Comparison of ENCODE assay signal across 25 mouse cellular contexts in the genomic region with DNA sequence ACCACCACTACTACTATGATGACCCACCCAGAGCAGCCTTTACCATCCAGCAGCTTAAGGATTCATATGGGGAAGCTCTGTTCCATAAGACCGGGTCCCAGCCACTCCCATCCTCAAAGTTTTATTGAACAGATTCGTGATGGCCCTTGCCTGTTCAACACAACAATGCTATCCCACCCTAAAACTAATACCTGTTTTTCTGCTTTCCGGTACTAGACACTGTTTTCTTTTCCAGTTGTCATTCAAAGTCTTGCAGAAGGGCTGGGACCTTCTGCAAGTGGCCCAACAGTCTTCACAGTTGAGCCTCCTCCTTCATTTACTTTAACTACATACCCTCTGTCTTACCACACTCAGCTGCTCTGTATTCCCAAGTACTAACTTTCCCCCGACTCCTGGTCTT. TPM values are rescaled to one million over a fixed set of nuclear protein-coding genes. Genes with fewer than 3 reads are reported as not detected.
DNase-seq lines count a peak whose midpoint lies in the region; ATAC-seq and TF ChIP-seq lines count a peak whose summit lies in the region.
"Had no signal": no experiment of that assay in that cellular context is flagged by ENCODE, and none has a peak within 500 bp of the region (broad histone marks: within the 10 kb centered on the region; RNA-seq: fewer than 3 reads in every experiment).

No protein-coding gene starts in this region.

- no peaks in the 10 kb centered on the region for H3K9me3 ChIP-seq in E14TG2a.4 (ENCODE audit: low read length)
- no peaks in the 10 kb centered on the region for H3K9me3 ChIP-seq in ES-Bruce4 (replicated peaks; ENCODE audit: control insufficient read depth, insufficient read depth, low read length, poor library complexity, severe bottlenecking)
- no peaks in the 10 kb centered on the region for H3K9me3 ChIP-seq in kidney, embryonic 16.5 days (ENCODE audit: low read length)
- no peaks in the 10 kb centered on the region for H3K9me3 ChIP-seq in midbrain, embryonic 14.5 days (ENCODE audit: control insufficient read depth, low read length)
- H3K9me3 ChIP-seq: embryonic facial prominence, embryonic 13.5 days; embryonic facial prominence, embryonic 15.5 days; forebrain, embryonic 10.5 days; forebrain, embryonic 12.5 days; G1E had no signal

- TF ChIP-seq CTCF in E14TG2a.4 (conservative IDR thresholded peaks at IDR 0.05; ENCODE audit: low read length) (no peak), ES-Bruce4 (IDR thresholded peaks at IDR 0.05; ENCODE audit: low read depth, low read length) (no peak)

- peaks cover 80% of the 10 kb centered on the region for H3K4me1 ChIP-seq in E14TG2a.4 (replicated peaks; ENCODE audit: low read depth, low read length)
- peaks cover 2% of the 10 kb centered on the region for H3K4me1 ChIP-seq in ES-Bruce4 (ENCODE audit: control insufficient read depth, insufficient read depth, low read length)
- peaks cover 11% of the 10 kb centered on the region; the same call in 1 of the 2 replicates for H3K4me1 ChIP-seq in kidney, embryonic 16.5 days (ENCODE audit: insufficient read depth, low read length)
- no peaks in the 10 kb centered on the region for H3K4me1 ChIP-seq in midbrain, embryonic 14.5 days (ENCODE audit: control insufficient read depth, insufficient read depth, low read length)

- peak overlapping the region; percentile 75 for H3K27ac ChIP-seq in ES-Bruce4 (ENCODE audit: insufficient read depth, low read length)
- no peak overlapping the region for H3K27ac ChIP-seq in kidney, embryonic 16.5 days (ENCODE audit: low read length)
- H3K27ac ChIP-seq in midbrain, embryonic 14.5 days (replicated peaks; ENCODE audit: low read depth, low read length): no peak overlapping the region
- H3K27ac ChIP-seq: embryonic facial prominence, embryonic 13.5 days; embryonic facial prominence, embryonic 15.5 days; forebrain, embryonic 10.5 days; forebrain, embryonic 12.5 days had no signal

- no peak for TF ChIP-seq EP300 in ES-Bruce4 (IDR thresholded peaks at IDR 0.05; ENCODE audit: insufficient read depth, low read depth, low read length)

- WGBS in kidney, embryonic 16.5 days: 86% methylated on average over 4 of the region's 4 CpGs
- 90% methylated on average over 4 of the region's 4 CpGs for WGBS in midbrain, embryonic 14.5 days

- no peak overlapping the region for H3K4me2 ChIP-seq in kidney, embryonic 16.5 days (replicated peaks; ENCODE audit: low read depth, low read length)
- no peak overlapping the region for H3K4me2 ChIP-seq in midbrain, embryonic 14.5 days (ENCODE audit: low read length)
- H3K4me2 ChIP-seq: embryonic facial prominence, embryonic 13.5 days; embryonic facial prominence, embryonic 15.5 days; forebrain, embryonic 12.5 days had no signal

- DNase-seq in R1 (ENCODE audit: low read depth, low spot score): peak; percentile 88
- DNase-seq in lung, postnatal 4 days: no peak
- no peak for DNase-seq in midbrain, embryonic 14.5 days
- DNase-seq: adrenal gland, adult 8-10 months; adrenal gland, postnatal 14 days; adrenal gland, postnatal 36 days; cerebellum, adult 11-12 months; cerebellum, adult 2 months; cerebellum, adult 9-10 months; cerebellum, postnatal 10 days; cerebellum, postnatal 25 days; embryo, embryonic 11 days had no signal

- no peak for ATAC-seq in kidney, embryonic 16.5 days (ENCODE audit: low FRiP score, low TSS enrichment)
- ATAC-seq in midbrain, embryonic 14.5 days (ENCODE audit: low FRiP score, low TSS enrichment): no peak
- ATAC-seq: activated CD4-positive, CD25-positive, alpha-beta regulatory T cell, adult 4 months; forebrain, embryonic 14.5 days; forebrain, embryonic 16.5 days; Patski had no signal

- TF ChIP-seq POLR2A in ES-Bruce4 (IDR thresholded peaks at IDR 0.05; ENCODE audit: insufficient read depth, low read length): no peak

- no peaks in the 10 kb centered on the region for H3K27me3 ChIP-seq in E14TG2a.4 (ENCODE audit: insufficient read depth, low read length)
- no peaks in the 10 kb centered on the region for H3K27me3 ChIP-seq in ES-Bruce4 (ENCODE audit: control insufficient read depth, insufficient read depth, low read length, poor library complexity, severe bottlenecking)
- H3K27me3 ChIP-seq in kidney, embryonic 16.5 days (ENCODE audit: insufficient read depth, low read length): peaks cover 6% of the 10 kb centered on the region; the same call in 1 of the 2 replicates
- H3K27me3 ChIP-seq in midbrain, embryonic 14.5 days (ENCODE audit: control insufficient read depth, insufficient read depth, low read length): peaks cover 19% of the 10 kb centered on the region

- H3K9ac ChIP-seq in ES-Bruce4 (ENCODE audit: low read depth, poor library complexity, severe bottlenecking): no peak overlapping the region
- no peak overlapping the region for H3K9ac ChIP-seq in kidney, embryonic 16.5 days (replicated peaks; ENCODE audit: low read length)
- no peak overlapping the region for H3K9ac ChIP-seq in midbrain, embryonic 14.5 days (replicated peaks; ENCODE audit: low read length)
- H3K9ac ChIP-seq: embryonic facial prominence, embryonic 13.5 days; embryonic facial prominence, embryonic 15.5 days; forebrain, embryonic 12.5 days had no signal

- H3K36me3 ChIP-seq in E14TG2a.4 (ENCODE audit: insufficient read depth, low read length) (peaks cover 8% of the 10 kb centered on the region), ES-Bruce4 (ENCODE audit: control insufficient read depth, insufficient read depth, low read length, poor library complexity, severe bottlenecking) (no peaks in the 10 kb centered on the region)
- no peaks in the 10 kb centered on the region for H3K36me3 ChIP-seq in kidney, embryonic 16.5 days (ENCODE audit: insufficient read depth, low read length)
- H3K36me3 ChIP-seq in midbrain, embryonic 14.5 days (ENCODE audit: control insufficient read depth, insufficient read depth, low read length): no peaks in the 10 kb centered on the region
- H3K36me3 ChIP-seq: embryonic facial prominence, embryonic 13.5 days; embryonic facial prominence, embryonic 15.5 days; forebrain, embryonic 10.5 days; forebrain, embryonic 12.5 days; G1E had no signal

- H3K4me3 ChIP-seq in E14TG2a.4 (replicated peaks; ENCODE audit: low read length) (peak overlapping the region; percentile 8; the same call in 1 of the 2 replicates), ES-Bruce4 (ENCODE audit: low read depth, low read length) (no peak overlapping the region)
- no peak overlapping the region for H3K4me3 ChIP-seq in kidney, embryonic 16.5 days (ENCODE audit: low read length)
- H3K4me3 ChIP-seq in midbrain, embryonic 14.5 days (replicated peaks; ENCODE audit: low read depth, low read length): no peak overlapping the region
- H3K4me3 ChIP-seq: embryonic facial prominence, embryonic 13.5 days; embryonic facial prominence, embryonic 15.5 days; erythroblast, embryonic 14.5 days; forebrain, embryonic 10.5 days; forebrain, embryonic 12.5 days had no signal

RNA-seq across cellular contexts. Expression of a gene that starts 4.7 kb away (rescaled TPM):
- polyA plus RNA-seq in ES-Bruce4 (2011; ENCODE audit: insufficient read depth, insufficient read length, low read depth, missing spikeins): not detected in 2 replicates
- polyA plus RNA-seq in kidney, embryonic 16.5 days (2015; fragmentation: Nextera tagmentation; extraction: Ambion mirVana): 0.65 and 0.76 TPM in 2 replicates
- 0.20 TPM in 1 of 2 replicates, not detected in the other for polyA plus RNA-seq in midbrain, embryonic 14.5 days (2014; fragmentation: Nextera tagmentation; extraction: Ambion mirVana)
- polyA plus RNA-seq: activated CD4-positive, CD25-positive, alpha-beta regulatory T cell, adult 4 months; erythroblast, embryonic 14.5 days; forebrain, embryonic 10.5 days; forebrain, embryonic 12.5 days; forebrain, embryonic 14.5 days; forebrain, embryonic 16.5 days; G1E had no signal

RNA-seq across cellular contexts. Expression of a gene that starts 4.9 kb away (rescaled TPM):
- 15.7 and 18.6 TPM in 2 replicates for polyA plus RNA-seq in ES-Bruce4 (2011; ENCODE audit: insufficient read depth, insufficient read length, low read depth, missing spikeins)
- 2.4 and 2.6 TPM in 2 replicates for polyA plus RNA-seq in kidney, embryonic 16.5 days (2015; fragmentation: Nextera tagmentation; extraction: Ambion mirVana)
- 0.15 TPM in 1 of 2 replicates, not detected in the other for polyA plus RNA-seq in midbrain, embryonic 14.5 days (2014; fragmentation: Nextera tagmentation; extraction: Ambion mirVana)
- polyA plus RNA-seq: forebrain, embryonic 14.5 days; G1E had no signal
